Mouse (Mus musculus): ENCODE data around the gene P2ry12. TPM values are rescaled to one million over a fixed set of nuclear protein-coding genes. Genes with fewer than 3 reads are reported as not detected.

Gene P2ry12
- polyA plus RNA-seq, 1 experiment = 1.6 TPM

DNA sequence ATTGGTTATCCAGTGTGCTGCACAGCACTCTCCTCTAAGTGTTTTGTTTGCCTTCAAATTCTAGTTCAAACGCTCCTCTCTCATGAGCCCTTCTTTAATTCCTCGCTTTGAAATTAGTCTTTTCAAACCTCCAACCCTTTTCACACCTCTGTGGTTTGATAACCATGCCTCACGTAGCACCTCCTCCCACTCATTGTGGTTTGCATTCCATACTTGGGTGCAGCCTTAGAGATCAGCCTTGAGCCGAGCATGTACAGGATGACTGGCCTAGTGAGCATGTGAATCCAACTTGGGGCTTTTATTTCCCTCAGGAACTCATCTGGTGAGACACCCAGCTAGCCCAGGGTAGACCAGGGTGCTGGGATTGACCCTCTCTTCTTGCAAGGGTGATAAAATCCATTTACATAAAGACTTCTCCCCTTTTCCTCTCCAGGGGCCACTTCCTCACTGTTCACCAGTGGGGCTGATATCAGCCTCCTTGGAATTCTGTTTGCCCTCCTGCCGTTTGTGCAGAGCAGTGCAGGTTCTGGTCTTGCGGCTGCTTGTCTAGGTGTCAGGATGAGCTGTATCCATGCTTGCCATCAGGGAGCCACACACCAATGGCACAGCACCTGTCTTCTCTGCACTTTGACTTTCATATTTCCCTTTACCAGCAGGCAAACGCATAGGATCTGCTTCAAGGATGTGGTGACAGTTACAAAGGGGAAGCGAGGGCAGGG is 58.7 kb downstream of the P2ry12 start:
- H3K4me1 ChIP-seq (ENCODE audit: control insufficient read depth, insufficient read depth, low read length) = no peaks in the 10 kb centered on the region; the same call in 1 of the 2 replicates
- no peaks in the 10 kb centered on the region for H3K27me3 ChIP-seq (ENCODE audit: control insufficient read depth, insufficient read depth, low read length)
- H3K27ac ChIP-seq (ENCODE audit: control insufficient read depth, insufficient read depth, low read depth, low read length) = no peak overlapping the region
- no peak overlapping the region for H3K4me3 ChIP-seq (ENCODE audit: control insufficient read depth, low read depth, low read length)
- H3K36me3 ChIP-seq (ENCODE audit: control insufficient read depth, insufficient read depth, low read length) = no peaks in the 10 kb centered on the region
- TF ChIP-seq CTCF (IDR thresholded peaks at IDR 0.05; ENCODE audit: control insufficient read depth, insufficient read depth, insufficient replicate concordance, low read depth, low read length) (no peak), POLR2A (IDR thresholded peaks at IDR 0.05; ENCODE audit: control insufficient read depth, low read depth, low read length) (no peak)

GRCm38 (mm10) chr3:59197329-59197948 is 65.2 kb downstream of the P2ry12 start:
- Histone ChIP-seq H3K36me3 (ENCODE audit: control insufficient read depth, insufficient read depth, low read length) (no peaks in the 10 kb centered on the region), H3K4me3 (ENCODE audit: control insufficient read depth, low read depth, low read length) (no peak overlapping the region), H3K27me3 (ENCODE audit: control insufficient read depth, insufficient read depth, low read length) (no peaks in the 10 kb centered on the region), H3K27ac (ENCODE audit: control insufficient read depth, insufficient read depth, low read depth, low read length) (no peak overlapping the region), H3K4me1 (ENCODE audit: control insufficient read depth, insufficient read depth, low read length) (no peaks in the 10 kb centered on the region; the same call in 1 of the 2 replicates)
- no peak for TF ChIP-seq CTCF (IDR thresholded peaks at IDR 0.05; ENCODE audit: control insufficient read depth, insufficient read depth, insufficient replicate concordance, low read depth, low read length)
- TF ChIP-seq POLR2A (IDR thresholded peaks at IDR 0.05; ENCODE audit: control insufficient read depth, low read depth, low read length) = no peak

DNA sequence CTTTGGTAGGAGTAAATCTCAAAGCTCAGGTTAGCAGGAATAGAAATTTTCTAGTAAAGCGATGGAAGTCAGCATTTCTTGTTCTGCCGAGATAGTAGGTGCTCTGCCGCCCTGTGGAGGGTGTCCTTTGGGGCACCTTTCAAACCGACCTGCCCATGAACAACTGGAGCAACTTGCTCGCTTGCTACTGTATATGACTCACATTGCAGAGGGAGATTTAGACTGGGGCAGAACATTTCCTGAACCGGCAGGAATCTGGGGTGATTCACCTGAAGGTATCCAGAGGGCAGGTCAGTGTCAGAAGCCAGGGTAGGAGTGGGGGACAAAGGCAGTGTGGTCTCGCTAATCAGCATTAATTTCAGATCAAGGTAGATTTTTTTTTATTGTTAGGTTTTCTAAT is 67.7 kb downstream of the P2ry12 start, which contains the start of gene Gpr87:
Gene Gpr87, minus strand, starts transcription at position 167 of the 400 bp plus-strand sequence.
- Histone ChIP-seq H3K4me1 (ENCODE audit: control insufficient read depth, insufficient read depth, low read length) (no peaks in the 10 kb centered on the region), H3K27me3 (ENCODE audit: control insufficient read depth, insufficient read depth, low read length) (no peaks in the 10 kb centered on the region), H3K36me3 (ENCODE audit: control insufficient read depth, insufficient read depth, low read length) (no peaks in the 10 kb centered on the region), H3K27ac (ENCODE audit: control insufficient read depth, insufficient read depth, low read depth, low read length) (no peak within 1 kb of the TSS), H3K4me3 (ENCODE audit: control insufficient read depth, low read depth, low read length) (no peak within 1 kb of the TSS)
- TF ChIP-seq POLR2A (IDR thresholded peaks at IDR 0.05; ENCODE audit: control insufficient read depth, low read depth, low read length) = no peak
- TF ChIP-seq CTCF (IDR thresholded peaks at IDR 0.05; ENCODE audit: control insufficient read depth, insufficient read depth, insufficient replicate concordance, low read depth, low read length) = no peak

DNA sequence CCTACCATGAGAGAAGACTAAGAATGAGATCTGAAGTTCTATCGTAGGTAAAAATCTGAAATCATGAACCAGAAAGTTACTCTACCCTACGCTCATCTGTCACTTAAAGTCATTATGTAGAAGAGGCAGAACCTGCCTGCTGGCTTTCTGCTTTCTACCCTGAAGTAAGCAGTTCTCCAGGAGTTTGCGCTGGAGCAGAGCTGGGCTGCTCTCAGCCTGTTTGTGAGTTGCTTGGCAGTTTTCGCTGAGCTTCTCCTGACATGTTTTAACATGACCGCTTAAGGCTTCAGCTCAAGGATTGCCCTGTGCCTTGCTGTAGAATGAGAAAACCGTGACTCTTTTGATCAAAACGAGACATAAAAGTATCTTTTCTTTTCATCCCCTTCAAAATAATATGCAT is 68.6 kb downstream of the P2ry12 start:
- no peaks in the 10 kb centered on the region for H3K27me3 ChIP-seq (ENCODE audit: control insufficient read depth, insufficient read depth, low read length)
- no peaks in the 10 kb centered on the region for H3K36me3 ChIP-seq (ENCODE audit: control insufficient read depth, insufficient read depth, low read length)
- no peaks in the 10 kb centered on the region for H3K4me1 ChIP-seq (ENCODE audit: control insufficient read depth, insufficient read depth, low read length)
- no peak for TF ChIP-seq CTCF (IDR thresholded peaks at IDR 0.05; ENCODE audit: control insufficient read depth, insufficient read depth, insufficient replicate concordance, low read depth, low read length)
- TF ChIP-seq POLR2A (IDR thresholded peaks at IDR 0.05; ENCODE audit: control insufficient read depth, low read depth, low read length) = no peak
- H3K27ac ChIP-seq (ENCODE audit: control insufficient read depth, insufficient read depth, low read depth, low read length) = no peak overlapping the region
- no peak overlapping the region for H3K4me3 ChIP-seq (ENCODE audit: control insufficient read depth, low read depth, low read length)

DNA sequence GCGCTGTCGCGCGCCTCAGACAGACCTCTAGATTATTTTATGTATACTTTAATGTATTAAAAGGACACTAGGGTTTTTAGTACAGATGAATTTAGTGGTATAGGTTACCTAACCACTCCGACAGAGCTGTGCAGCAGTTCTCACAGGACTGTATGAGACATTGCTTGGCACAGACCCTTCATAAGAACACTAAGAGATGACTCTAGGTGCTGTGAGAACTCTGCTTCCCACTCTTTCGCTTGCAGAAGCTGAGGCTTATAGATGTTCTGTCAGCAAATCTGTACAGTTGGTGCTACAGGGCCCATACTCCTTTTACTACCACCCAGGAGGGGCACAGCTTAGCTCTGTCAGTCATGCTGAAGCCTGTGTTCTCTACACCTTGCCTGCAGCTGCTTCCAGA is 71.0 kb downstream of the P2ry12 start:
- no peaks in the 10 kb centered on the region for H3K4me1 ChIP-seq (ENCODE audit: control insufficient read depth, insufficient read depth, low read length)
- no peak overlapping the region for H3K27ac ChIP-seq (ENCODE audit: control insufficient read depth, insufficient read depth, low read depth, low read length)
- H3K36me3 ChIP-seq (ENCODE audit: control insufficient read depth, insufficient read depth, low read length) = no peaks in the 10 kb centered on the region
- H3K27me3 ChIP-seq (ENCODE audit: control insufficient read depth, insufficient read depth, low read length) = no peaks in the 10 kb centered on the region
- TF ChIP-seq CTCF (IDR thresholded peaks at IDR 0.05; ENCODE audit: control insufficient read depth, insufficient read depth, insufficient replicate concordance, low read depth, low read length) (no peak), POLR2A (IDR thresholded peaks at IDR 0.05; ENCODE audit: control insufficient read depth, low read depth, low read length) (no peak)
- no peak overlapping the region for H3K4me3 ChIP-seq (ENCODE audit: control insufficient read depth, low read depth, low read length)

DNA sequence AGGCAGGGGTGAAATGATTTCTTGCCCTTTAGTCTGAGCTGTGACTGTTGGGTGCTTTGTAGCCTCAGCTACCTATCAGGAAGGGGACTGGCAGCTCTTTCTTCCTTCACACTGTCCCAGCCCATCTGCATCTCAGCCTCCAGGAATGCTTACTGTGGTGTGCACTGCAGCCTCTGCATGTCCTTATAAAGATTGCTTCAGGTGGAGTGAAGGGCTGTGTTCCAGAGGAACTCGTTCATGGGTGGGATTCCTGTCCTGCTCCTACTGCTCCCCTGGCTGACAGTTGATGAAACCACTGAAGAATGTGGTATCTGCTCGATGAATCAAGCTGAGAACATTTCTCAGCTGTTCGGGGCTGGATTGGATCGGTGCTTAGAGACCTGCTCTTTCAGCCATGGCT is 75.3 kb downstream of the P2ry12 start:
- Histone ChIP-seq H3K4me3 (ENCODE audit: control insufficient read depth, low read depth, low read length) (peak overlapping the region; percentile 28; the same call in 1 of the 2 replicates), H3K27ac (ENCODE audit: control insufficient read depth, insufficient read depth, low read depth, low read length) (no peak overlapping the region), H3K27me3 (ENCODE audit: control insufficient read depth, insufficient read depth, low read length) (no peaks in the 10 kb centered on the region), H3K4me1 (ENCODE audit: control insufficient read depth, insufficient read depth, low read length) (no peaks in the 10 kb centered on the region), H3K36me3 (ENCODE audit: control insufficient read depth, insufficient read depth, low read length) (no peaks in the 10 kb centered on the region)
- TF ChIP-seq CTCF (IDR thresholded peaks at IDR 0.05; ENCODE audit: control insufficient read depth, insufficient read depth, insufficient replicate concordance, low read depth, low read length) (no peak), POLR2A (IDR thresholded peaks at IDR 0.05; ENCODE audit: control insufficient read depth, low read depth, low read length) (no peak)

GRCm38 (mm10) chr3:59185662-59186061 is 77.0 kb downstream of the P2ry12 start:
- no peak overlapping the region for H3K27ac ChIP-seq (ENCODE audit: control insufficient read depth, insufficient read depth, low read depth, low read length)
- H3K4me1 ChIP-seq (ENCODE audit: control insufficient read depth, insufficient read depth, low read length) = no peaks in the 10 kb centered on the region; the same call in 1 of the 2 replicates
- H3K36me3 ChIP-seq (ENCODE audit: control insufficient read depth, insufficient read depth, low read length) = no peaks in the 10 kb centered on the region
- TF ChIP-seq CTCF (IDR thresholded peaks at IDR 0.05; ENCODE audit: control insufficient read depth, insufficient read depth, insufficient replicate concordance, low read depth, low read length) (no peak), POLR2A (IDR thresholded peaks at IDR 0.05; ENCODE audit: control insufficient read depth, low read depth, low read length) (no peak)
- no peaks in the 10 kb centered on the region for H3K27me3 ChIP-seq (ENCODE audit: control insufficient read depth, insufficient read depth, low read length)
- no peak overlapping the region for H3K4me3 ChIP-seq (ENCODE audit: control insufficient read depth, low read depth, low read length)
